Mouse (Mus musculus): Measurements from ENCODE around the gene Ptprs. TPM values are rescaled to one million over a fixed set of nuclear protein-coding genes. Genes with fewer than 3 reads are reported as not detected.
A peak's percentile ranks its signal among the peaks of the same experiment; 100 is the strongest.

The Ptprs gene
- polyA plus RNA-seq, 1 experiment = 1,311 TPM

GRCm38 (mm10) chr17:56488028-56488427, 11.7 kb upstream of the Ptprs start:
- TF ChIP-seq POLR2A (IDR thresholded peaks at IDR 0.05; ENCODE audit: borderline replicate concordance, extremely low read depth, insufficient read depth, insufficient read length, poor library complexity, severe bottlenecking) (no peak), CTCF (IDR thresholded peaks at IDR 0.05; ENCODE audit: borderline replicate concordance, extremely low read depth, insufficient read depth, insufficient read length) (no peak)
- peak; percentile 94 for DNase-seq (ENCODE audit: low read depth)

- TF ChIP-seq CTCF (IDR thresholded peaks at IDR 0.05; ENCODE audit: borderline replicate concordance, extremely low read depth, insufficient read depth, insufficient read length) = peak; percentile 58; the same call in 1 of the 2 replicates
- TF ChIP-seq POLR2A (IDR thresholded peaks at IDR 0.05; ENCODE audit: borderline replicate concordance, extremely low read depth, insufficient read depth, insufficient read length, poor library complexity, severe bottlenecking) = no peak
- DNase-seq (ENCODE audit: low read depth) = peak; percentile 85
These were observed 11.2 kb upstream of the Ptprs start for GRCm38 (mm10) chr17:56487441-56487888.

- no peak for TF ChIP-seq POLR2A (IDR thresholded peaks at IDR 0.05; ENCODE audit: borderline replicate concordance, extremely low read depth, insufficient read depth, insufficient read length, poor library complexity, severe bottlenecking)
- TF ChIP-seq CTCF (IDR thresholded peaks at IDR 0.05; ENCODE audit: borderline replicate concordance, extremely low read depth, insufficient read depth, insufficient read length) = no peak
- peak; percentile 32 for DNase-seq (ENCODE audit: low read depth)
These were observed 9.6 kb upstream of the Ptprs start for GRCm38 (mm10) chr17:56485926-56486325.

DNA sequence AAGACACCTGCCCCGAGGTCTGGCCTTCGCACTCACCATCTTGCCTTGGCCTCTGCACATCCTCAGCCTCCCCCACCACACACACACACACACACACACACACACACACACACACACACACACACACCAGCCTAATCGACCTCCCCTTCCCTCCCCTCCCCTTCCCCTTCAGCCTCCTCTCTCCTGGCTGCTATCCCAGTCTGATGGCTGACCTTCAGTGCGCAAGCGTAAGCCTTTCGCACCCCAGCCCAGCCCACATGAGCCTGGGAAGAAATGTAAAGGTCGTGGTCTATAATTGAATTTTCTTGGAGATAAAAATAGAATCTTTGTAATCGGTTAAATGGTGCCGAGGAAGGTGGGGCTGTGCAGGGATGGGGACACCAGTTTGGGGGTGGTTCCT, 8.8 kb upstream of the Ptprs start:
- TF ChIP-seq POLR2A (IDR thresholded peaks at IDR 0.05; ENCODE audit: borderline replicate concordance, extremely low read depth, insufficient read depth, insufficient read length, poor library complexity, severe bottlenecking) (no peak), CTCF (IDR thresholded peaks at IDR 0.05; ENCODE audit: borderline replicate concordance, extremely low read depth, insufficient read depth, insufficient read length) (no peak)
- peak; percentile 85 for DNase-seq (ENCODE audit: low read depth)

GRCm38 (mm10) chr17:56482671-56483070, 6.4 kb upstream of the Ptprs start:
- DNase-seq (ENCODE audit: low read depth) = no peak
- TF ChIP-seq POLR2A (IDR thresholded peaks at IDR 0.05; ENCODE audit: borderline replicate concordance, extremely low read depth, insufficient read depth, insufficient read length, poor library complexity, severe bottlenecking) = no peak
- no peak for TF ChIP-seq CTCF (IDR thresholded peaks at IDR 0.05; ENCODE audit: borderline replicate concordance, extremely low read depth, insufficient read depth, insufficient read length)

GRCm38 (mm10) chr17:56479358-56479757, 3.1 kb upstream of the Ptprs start:
- TF ChIP-seq POLR2A (IDR thresholded peaks at IDR 0.05; ENCODE audit: borderline replicate concordance, extremely low read depth, insufficient read depth, insufficient read length, poor library complexity, severe bottlenecking) (no peak), CTCF (IDR thresholded peaks at IDR 0.05; ENCODE audit: borderline replicate concordance, extremely low read depth, insufficient read depth, insufficient read length) (peak; percentile 92)
- peak; percentile 84 for DNase-seq (ENCODE audit: low read depth)

DNA sequence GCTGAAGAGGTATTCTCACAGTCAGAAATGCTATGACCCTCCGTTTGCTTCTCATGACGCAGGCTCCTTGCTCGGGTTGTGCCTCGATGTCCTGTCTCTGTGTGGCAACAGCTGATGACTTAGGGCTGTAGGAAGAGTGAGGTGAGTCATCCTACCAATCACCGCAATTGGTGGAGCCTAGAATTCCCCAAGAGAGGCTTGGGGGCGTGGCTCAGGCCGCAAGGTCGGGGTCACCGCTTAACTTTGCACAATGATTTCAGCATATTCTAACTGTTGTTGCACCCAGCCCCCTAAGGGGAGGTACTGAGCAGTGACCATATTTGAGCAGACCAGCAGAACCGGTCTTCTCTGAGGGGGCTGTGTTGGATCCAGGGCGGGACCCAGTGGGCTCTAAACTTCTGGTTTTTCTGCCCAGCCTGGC, 1.9 kb upstream of the Ptprs start:
- DNase-seq (ENCODE audit: low read depth) = no peak
- no peak for TF ChIP-seq POLR2A (IDR thresholded peaks at IDR 0.05; ENCODE audit: borderline replicate concordance, extremely low read depth, insufficient read depth, insufficient read length, poor library complexity, severe bottlenecking)
- no peak for TF ChIP-seq CTCF (IDR thresholded peaks at IDR 0.05; ENCODE audit: borderline replicate concordance, extremely low read depth, insufficient read depth, insufficient read length)

GRCm38 (mm10) chr17:56477191-56477818, 1.0 kb upstream of the Ptprs start:
- DNase-seq (ENCODE audit: low read depth) = no peak
- TF ChIP-seq POLR2A (IDR thresholded peaks at IDR 0.05; ENCODE audit: borderline replicate concordance, extremely low read depth, insufficient read depth, insufficient read length, poor library complexity, severe bottlenecking) = no peak
- no peak for TF ChIP-seq CTCF (IDR thresholded peaks at IDR 0.05; ENCODE audit: borderline replicate concordance, extremely low read depth, insufficient read depth, insufficient read length)

DNA sequence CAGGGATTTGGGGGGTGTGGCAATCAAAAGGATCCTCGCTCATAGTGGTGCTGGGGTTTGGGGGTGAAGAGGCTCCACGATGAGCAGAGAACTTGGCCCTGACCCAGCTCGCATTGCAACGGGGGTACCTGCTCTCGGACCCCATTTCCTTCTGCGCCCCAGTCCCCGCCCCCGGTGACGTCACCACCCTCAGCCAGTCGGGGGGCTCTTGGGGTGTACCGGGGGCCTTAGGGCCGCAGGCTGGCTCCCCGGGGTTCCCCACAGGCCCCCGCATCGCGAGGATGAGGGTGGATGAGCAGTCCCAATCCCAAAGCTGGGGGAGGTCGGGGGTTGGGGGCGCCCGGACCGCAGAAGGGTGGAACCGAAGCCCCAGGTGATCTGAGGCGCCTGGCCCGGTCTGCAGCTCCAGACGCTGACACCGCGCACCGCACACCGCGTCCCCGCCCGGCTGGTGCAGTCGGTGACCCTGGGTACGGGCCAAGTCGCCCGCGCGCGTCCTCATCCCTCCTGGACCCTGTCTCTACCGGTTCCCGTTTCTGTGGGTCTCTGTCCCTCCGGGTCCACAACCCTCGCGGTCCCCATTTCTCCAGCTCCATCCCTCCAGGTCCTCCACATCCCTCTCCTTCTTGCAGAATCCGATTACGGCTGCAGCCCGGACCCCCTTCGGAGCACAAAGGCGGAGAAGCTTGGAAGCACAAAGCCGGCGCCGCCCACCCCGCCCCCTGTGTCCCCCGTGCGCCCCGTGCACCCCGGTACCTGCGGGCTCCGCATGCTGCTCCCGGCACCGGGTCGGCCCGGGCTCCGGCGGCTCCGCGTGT, 490 bp downstream of the Ptprs start:
- TF ChIP-seq CTCF (IDR thresholded peaks at IDR 0.05; ENCODE audit: borderline replicate concordance, extremely low read depth, insufficient read depth, insufficient read length) (no peak), POLR2A (IDR thresholded peaks at IDR 0.05; ENCODE audit: borderline replicate concordance, extremely low read depth, insufficient read depth, insufficient read length, poor library complexity, severe bottlenecking) (peak; percentile 89; the same call in 1 of the 2 replicates)
- peak; percentile 82 for DNase-seq (ENCODE audit: low read depth)

DNA sequence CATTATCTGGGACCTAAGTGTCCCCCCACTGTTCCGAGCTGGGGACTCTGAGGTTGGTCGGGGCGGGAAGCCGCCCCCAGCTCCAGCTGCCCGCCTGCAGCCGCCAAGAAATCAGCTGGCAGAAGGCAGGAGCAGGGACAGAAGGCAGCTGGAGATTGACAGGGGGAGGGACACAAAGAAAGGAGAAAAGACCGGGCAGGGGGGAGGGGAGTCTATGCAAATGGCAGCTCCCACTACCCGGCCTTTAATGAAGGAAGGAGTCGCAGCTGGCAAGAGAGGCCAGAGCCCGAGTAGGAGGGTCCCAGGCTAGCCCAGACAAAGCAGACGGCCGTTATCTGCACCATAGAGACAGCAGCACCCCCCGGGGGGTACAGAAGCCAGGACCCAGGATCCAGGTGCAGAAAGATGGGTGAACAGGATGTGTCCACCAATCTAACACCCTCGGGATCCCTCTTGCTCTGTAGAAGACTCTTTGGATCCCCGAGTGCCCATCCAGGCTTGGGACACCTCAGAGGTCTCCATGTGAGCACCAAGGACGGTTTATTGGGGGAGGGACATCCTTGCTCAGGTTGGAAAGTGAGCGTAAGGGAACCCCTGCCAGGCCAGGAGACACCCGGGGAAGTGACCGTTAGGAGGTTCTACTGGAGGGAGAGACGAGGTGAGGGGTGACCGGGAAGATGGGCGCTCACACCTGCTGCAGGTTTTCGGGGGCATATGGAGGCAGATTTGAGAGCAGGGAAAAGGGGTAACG, 1.3 kb downstream of the Ptprs start:
- DNase-seq (ENCODE audit: low read depth) = peak; percentile 97
- no peak for TF ChIP-seq POLR2A (IDR thresholded peaks at IDR 0.05; ENCODE audit: borderline replicate concordance, extremely low read depth, insufficient read depth, insufficient read length, poor library complexity, severe bottlenecking)
- no peak for TF ChIP-seq CTCF (IDR thresholded peaks at IDR 0.05; ENCODE audit: borderline replicate concordance, extremely low read depth, insufficient read depth, insufficient read length)

DNA sequence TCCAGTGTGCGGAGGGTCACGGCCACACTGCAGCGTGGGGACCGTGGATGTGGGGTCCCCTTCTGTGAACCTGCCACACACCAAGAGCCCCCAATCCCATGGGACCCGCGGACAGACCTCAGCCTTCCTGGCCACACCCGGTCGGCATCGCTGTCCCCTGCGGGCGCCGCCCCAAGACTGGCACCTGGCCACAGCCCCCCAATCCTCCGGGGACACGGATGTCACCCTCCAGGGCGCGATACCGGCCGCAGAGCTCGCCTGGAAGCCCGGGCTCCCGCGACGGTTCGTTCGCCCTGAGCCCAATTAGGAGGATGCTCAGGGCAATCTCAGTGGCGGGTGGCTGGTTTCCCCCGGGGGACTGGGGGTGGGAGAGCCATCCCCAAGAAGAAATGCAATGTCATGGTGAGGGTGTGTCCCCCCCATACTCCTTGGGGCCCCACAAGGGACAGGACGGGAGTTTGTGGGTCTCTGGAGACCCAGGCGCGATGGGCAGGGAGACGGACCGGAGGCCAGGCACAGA, 1.9 kb downstream of the Ptprs start:
- TF ChIP-seq POLR2A (IDR thresholded peaks at IDR 0.05; ENCODE audit: borderline replicate concordance, extremely low read depth, insufficient read depth, insufficient read length, poor library complexity, severe bottlenecking) (no peak), CTCF (IDR thresholded peaks at IDR 0.05; ENCODE audit: borderline replicate concordance, extremely low read depth, insufficient read depth, insufficient read length) (no peak)
- DNase-seq (ENCODE audit: low read depth) = no peak
